Mouse (Mus musculus) kidney, adult 8-10 months (tissue): ENCODE data around the gene Gm37240.
"Not testable (repeated sequence)": the region's sequence is repeated elsewhere in the genome, so short reads cannot be mapped to it uniquely, and the experiment has no call there.

Experiments
- DNase-seq, 2 experiments: peaks; one replicate each; pipeline ENCODE4 v3.0.0; 2022

Gm37240 gene

DNA sequence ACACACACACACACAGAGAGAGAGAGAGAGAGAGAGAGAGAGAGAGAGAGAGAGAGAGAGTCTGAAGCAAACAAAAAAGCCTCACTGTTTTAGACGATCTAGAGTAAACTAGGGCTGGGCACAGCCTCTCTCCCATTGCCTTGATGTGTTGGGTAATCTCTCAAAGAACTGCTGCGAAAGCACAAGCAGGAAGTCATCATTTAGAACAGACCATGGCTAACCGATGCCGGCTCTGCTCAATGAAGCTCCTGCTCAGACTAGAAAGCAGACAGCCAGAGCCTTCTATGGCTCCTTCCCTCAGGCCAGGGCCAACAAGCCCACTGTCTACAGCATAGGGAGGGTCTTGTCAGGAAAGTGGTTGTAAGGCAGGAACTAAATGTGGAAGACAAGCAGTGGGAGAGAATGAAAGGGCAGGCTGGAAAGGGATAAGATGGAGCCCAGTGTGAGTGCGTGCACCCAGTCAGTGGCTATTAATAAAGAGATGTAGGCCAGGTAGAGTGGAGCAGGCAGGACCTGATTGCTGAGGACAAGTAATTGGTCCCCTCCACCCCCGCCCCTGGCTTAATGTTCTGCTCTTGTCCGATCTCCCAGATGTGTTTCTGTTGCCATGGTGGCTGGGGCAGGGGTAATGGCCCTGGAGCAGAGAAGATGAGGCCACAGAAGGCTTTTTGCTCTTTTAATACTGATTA is 1200.4 kb downstream of the Gm37240 start:
- no peak for DNase-seq

DNA sequence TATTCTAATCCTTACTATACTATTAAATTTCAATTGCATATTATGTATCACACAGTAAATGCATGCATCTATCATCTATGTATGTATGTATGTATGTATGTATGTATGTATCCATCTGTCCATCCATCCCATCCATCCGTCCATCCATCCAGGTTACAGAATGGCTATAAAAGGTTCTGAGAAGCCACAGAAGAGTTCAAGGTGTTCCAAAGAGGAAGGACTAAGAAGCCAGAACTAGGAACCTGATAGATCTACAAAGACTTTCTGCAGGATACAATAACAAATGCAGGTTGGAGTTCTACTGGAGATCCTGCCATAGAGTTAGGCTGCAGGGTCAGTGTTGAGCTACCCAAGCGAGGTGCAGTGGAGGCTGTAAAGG is 1201.0 kb downstream of the Gm37240 start:
- DNase-seq, result no peak

DNA sequence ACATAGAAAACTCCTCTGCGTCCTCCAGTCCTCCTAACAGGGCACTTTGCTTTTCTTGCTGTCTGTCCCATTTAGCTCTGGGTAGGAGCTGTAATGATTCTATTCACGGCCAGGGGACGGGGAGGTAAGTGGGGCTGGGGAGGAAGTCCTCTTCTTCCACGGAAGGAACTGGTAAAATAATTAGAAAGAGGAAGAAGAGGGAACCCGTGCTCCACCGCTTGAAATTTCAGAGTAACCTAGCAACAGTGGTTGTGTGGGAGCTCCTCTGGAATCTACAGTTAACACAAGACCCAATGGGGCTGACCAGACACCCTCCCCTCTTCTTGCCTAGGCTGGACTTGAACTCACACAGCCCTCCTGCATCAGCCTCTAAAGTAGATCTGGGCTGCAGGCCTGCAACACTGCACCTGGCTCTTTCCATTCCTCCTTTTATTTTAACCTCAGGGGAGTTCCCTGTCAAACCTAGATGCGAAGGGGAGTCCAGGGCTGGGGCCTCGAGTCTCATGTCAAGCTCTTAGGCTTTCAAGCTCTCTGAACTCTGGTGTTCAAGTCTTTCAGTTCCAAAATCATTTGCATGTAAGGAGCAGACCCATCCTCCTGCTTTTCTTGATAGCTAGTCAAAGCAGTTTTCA is 1201.5 kb downstream of the Gm37240 start:
- no peak for DNase-seq

GRCm38 (mm10) chr3:84683788-84684187 is 1203.5 kb downstream of the Gm37240 start:
- no peak for DNase-seq

GRCm38 (mm10) chr3:84681699-84682098 is 1205.6 kb downstream of the Gm37240 start:
- no peak for DNase-seq

- no peak for DNase-seq
Measured at GRCm38 (mm10) chr3:84680062-84680461, 1207.3 kb downstream of the Gm37240 start.

DNA sequence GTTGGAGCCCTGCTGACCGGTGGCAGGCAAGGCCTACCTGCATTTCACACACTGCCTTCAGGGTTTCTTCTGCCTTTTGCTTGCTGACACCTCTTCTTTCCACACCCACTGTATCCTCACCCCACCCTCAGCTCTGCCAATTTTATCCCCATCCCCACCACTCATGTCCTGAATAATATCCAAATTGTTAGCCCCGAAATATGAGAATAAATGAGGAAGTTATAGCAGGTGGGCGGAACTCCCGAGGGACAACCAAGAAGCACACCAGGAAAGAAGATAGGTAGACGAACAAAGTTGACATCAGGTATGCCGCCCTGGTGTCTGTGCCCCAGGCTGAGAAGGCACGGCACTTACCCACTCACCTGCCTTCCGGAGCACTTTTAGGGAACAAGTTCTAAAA is 1207.8 kb downstream of the Gm37240 start:
- no peak for DNase-seq

- no peak for DNase-seq
Measured at GRCm38 (mm10) chr3:84678891-84679290, 1208.4 kb downstream of the Gm37240 start.

GRCm38 (mm10) chr3:84675710-84676109 is 1211.6 kb downstream of the Gm37240 start:
- no peak for DNase-seq

DNA sequence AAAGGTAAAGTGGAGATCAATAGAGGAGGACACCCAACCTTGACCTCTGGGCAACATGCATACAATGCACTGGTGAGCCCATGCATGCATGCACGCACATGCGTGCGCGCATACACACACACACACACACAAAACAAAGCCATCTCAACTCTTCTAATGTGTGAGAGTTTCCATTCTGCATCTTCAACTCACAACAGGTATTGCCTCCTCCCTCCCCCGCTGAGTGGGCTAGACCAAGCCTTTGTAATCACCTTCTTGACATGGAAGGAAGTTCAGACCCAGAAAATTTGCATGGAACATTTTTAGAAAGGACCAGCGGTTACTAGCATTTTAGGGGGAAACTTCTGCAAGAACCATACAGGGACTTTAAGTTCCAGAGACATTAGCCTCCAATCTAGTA is 1213.8 kb downstream of the Gm37240 start:
- DNase-seq, result no peak

GRCm38 (mm10) chr3:84672136-84672535 is 1215.2 kb downstream of the Gm37240 start:
- DNase-seq, result no peak

DNA sequence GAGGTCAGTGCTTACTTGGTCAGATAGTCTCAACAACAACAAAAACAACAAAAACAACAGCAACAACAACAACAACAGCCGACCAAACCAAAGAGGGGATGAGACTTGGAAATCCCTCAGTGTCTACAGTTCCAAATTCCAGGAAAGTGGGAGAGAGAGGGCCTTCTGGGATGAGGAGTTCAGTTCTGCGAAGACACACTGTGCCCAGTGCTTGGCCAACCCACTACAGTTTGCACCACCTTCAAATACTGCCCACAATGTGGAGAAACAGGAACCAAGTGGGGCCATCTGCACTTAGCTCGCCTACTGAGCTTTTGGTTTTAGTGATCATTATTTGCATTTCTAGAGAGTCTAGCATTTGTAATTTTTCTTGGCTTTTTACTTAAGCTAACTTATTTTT is 1218.4 kb downstream of the Gm37240 start:
- DNase-seq, result no peak

DNA sequence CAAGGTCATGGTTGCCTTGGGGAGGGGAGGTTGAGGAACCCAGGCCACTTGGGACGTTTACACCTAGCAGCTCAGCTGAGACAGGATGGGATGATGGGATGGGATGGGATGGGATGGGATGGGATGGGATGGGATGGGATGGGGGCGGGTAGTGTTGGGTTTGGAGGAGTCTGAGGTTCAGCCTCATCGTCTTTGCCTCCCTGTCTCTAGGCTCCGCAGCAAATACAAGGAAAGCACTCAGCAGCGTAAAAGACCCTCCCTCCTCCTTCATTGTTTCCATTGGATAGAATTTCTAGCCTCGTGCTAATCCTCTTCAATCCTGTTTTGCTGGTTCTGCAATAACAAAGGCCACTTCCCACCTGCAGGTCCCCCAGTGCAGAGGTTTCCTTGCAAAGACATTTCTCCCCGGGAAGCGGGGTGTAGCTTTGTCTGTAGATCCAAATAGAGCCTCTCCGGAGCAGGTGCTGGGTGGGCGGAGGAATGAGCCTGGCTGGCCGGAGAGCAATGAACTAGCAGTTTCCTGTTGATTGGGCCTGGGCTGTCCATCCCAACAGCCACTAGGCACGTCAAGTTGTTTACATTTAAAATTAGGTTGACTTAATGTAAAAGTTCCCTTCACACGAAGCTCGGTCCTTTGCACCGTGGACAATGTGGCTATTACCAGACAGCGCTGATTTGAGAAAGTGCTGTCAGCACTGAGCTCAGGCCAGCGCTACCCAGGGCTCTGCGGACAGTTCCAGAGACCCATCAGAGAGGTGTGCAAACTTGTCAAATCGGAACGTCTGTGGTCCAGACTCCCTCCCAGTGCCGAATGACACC is 1221.9 kb downstream of the Gm37240 start:
- DNase-seq, result no peak

DNA sequence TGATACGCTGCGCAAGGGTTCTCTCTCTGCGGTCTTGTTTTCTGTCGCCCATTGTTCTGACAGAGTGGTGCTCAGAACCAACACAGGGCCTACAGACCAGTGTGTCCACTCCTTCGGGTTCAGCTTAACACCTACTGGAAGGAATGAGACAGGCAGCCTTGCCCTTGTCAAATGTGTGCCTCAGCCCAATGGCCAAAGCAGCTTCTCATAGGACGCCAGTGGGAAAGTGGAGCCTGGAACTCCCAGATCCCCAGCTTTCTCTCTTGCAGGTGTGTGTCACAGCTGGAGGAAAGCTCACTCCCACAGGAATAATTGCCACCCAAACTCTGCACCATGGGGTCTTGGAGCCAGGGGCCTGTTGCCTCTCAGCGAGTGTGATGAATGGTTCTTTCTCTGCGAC is 1222.6 kb downstream of the Gm37240 start:
- no peak for DNase-seq

- DNase-seq, result no peak
Measured at GRCm38 (mm10) chr3:84663858-84664257, 1223.5 kb downstream of the Gm37240 start.

DNA sequence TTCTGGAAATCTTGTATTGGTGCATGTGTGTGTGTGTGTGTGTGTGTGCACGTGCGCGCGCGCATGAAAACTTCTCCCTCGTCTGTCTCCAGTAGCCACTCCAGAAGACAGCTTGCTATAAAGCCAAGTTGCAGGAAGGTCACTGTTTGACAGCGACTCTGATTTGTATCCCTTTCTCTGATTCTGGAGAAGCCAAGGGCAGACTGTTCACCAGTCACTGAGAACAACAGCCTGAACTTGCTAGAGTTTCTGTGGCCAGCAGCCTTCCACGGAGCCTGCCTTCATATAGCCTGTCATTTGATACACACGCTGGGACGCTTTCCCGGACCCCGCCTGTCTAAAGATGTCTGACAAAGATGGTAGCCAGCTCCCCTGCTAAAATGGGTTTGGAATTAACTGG is 1224.2 kb downstream of the Gm37240 start:
- DNase-seq, result no peak

DNA sequence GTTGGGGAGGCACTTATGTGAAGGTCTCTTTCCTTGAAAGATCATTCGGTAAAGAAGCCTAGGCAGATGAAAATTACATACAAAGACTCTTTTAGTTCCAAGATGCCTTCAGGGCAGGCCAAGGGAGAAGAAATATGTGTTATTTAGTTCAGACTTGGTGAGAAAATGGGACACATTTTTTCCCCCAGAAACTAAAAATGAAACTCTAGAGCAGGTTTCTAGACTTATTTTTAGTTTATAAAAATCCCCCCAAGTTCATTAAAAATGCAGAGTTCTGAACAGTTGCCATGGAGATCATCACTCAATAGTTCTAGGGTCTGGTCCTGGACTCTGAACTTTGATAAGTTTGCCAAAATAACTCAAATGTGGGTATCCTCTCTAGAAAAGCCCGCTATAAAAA is 1226.9 kb downstream of the Gm37240 start:
- DNase-seq, result no peak

- DNase-seq, result no peak
Measured at GRCm38 (mm10) chr3:84658872-84659271, 1228.4 kb downstream of the Gm37240 start.

DNA sequence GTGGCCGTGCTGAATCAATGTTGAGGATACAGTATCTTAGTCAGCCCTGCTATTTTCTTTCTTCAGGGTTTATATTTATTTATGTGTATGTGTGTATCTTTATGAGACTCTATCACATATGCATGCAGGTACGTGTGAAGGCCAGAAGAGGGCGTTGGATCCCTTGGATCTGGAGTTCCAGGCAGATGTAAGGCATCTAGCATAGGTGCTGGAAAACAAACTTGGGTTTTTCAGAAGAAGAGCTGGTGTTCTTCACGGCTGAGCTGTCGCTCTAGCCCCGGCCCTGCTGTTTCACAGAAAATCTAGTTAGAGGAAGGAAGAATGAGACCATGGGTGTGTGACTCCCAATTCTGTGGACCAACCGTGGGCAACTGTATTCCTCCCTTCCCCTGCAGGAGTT is 1229.3 kb downstream of the Gm37240 start:
- DNase-seq, result no peak

DNA sequence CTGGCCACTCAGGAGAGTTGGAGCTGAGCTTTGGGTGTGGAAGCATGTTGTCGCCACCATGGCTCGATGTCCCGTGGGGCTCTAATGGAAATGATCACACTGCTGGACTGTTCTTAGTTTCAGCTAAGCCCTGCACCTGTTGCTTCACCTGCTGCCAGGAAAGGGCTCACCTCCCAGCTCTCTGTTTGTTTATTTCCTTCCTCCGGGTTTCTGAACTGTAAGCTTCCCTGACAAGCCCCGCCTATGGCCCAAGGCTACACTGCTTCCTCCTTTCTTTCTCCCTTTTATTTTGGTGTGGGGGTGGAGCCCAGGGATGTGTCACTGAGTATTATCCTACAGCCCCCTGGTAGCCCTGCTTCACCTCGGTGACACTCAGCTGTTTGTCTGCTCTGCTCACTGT is 1230.1 kb downstream of the Gm37240 start:
- DNase-seq, result no peak

- DNase-seq, result not testable (repeated sequence)
Measured at GRCm38 (mm10) chr3:84655785-84656150, 1231.5 kb downstream of the Gm37240 start.

GRCm38 (mm10) chr3:84654900-84655784 is 1232.2 kb downstream of the Gm37240 start:
- no peak for DNase-seq

DNA sequence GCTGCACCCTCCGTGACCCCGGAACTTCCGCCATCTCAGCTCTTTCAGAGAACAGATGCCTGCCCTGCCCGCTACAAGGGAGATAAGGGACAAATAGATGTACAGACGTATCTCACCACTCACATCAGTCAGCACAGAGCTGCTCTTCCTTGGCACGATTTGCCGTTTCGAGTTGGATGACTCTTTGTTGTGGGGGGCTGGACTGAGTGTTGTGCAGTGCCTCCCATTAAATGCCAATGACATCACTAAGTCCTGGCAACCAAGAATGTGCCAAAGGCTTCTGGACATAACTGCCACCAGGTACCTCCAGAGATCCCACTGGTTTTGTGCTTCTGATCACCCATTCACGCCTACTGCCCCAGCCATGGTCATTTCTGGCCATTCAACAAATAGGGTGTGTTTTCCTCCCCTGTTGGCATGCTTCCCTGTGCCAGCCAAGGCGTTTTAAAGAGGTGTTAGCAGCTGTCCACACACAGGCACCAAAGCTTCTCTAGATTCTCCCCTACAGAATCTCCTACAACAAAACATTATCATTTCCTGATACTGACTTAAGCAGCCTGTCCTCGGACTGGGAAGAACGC is 1233.0 kb downstream of the Gm37240 start:
- DNase-seq, result no peak
